Mouse (Mus musculus): ENCODE data around the gene Olfr869. TPM values are rescaled to one million over a fixed set of nuclear protein-coding genes. Genes with fewer than 3 reads are reported as not detected.

The Olfr869 gene
- total RNA-seq (2023; ENCODE audit: inconsistent age): not detected in 4 replicates

GRCm38 (mm10) chr9:20128709-20129108 lies at the start of gene Olfr869:
Olfr869 (plus strand) TSS chr9:20129009.

GRCm38 (mm10) chr9:20098326-20098725 lies 30.5 kb upstream of the Olfr869 start, which contains the start of gene Olfr868:
Olfr868 (plus strand) TSS chr9:20098626.

GRCm38 (mm10) chr9:20173957-20174356 lies 45.1 kb downstream of the Olfr869 start, which contains the start of gene Olfr870:
Olfr870 (minus strand) TSS chr9:20174057.

Other genes with a start within 250 kb of the Olfr869 start
- not detected in 4 replicates for gene Olfr862, start 241.0 kb upstream of the Olfr869 start, total RNA-seq (2023; ENCODE audit: inconsistent age)
- 0.10 TPM in 1 of 4 replicates, not detected in the others for gene Olfr77, start 212.1 kb upstream of the Olfr869 start, total RNA-seq (2023; ENCODE audit: inconsistent age)
- gene Olfr866, start 101.0 kb upstream of the Olfr869 start, total RNA-seq (2023; ENCODE audit: inconsistent age): not detected in 4 replicates
- not detected in 4 replicates for gene Olfr867, start 71.4 kb upstream of the Olfr869 start, total RNA-seq (2023; ENCODE audit: inconsistent age)
- gene Olfr868, start 30.4 kb upstream of the Olfr869 start, total RNA-seq (2023; ENCODE audit: inconsistent age): not detected in 4 replicates
- gene Olfr870, start 45.0 kb downstream of the Olfr869 start, total RNA-seq (2023; ENCODE audit: inconsistent age): not detected in 4 replicates
- not detected in 4 replicates for gene Olfr871, start 83.2 kb downstream of the Olfr869 start, total RNA-seq (2023; ENCODE audit: inconsistent age)
- not detected in 4 replicates for gene Olfr872, start 108.1 kb downstream of the Olfr869 start, total RNA-seq (2023; ENCODE audit: inconsistent age)
- gene Olfr39, start 153.3 kb downstream of the Olfr869 start, total RNA-seq (2023; ENCODE audit: inconsistent age): 0.24 TPM in 1 of 4 replicates, not detected in the others
- gene Olfr873, start 169.5 kb downstream of the Olfr869 start, total RNA-seq (2023; ENCODE audit: inconsistent age): not detected in 4 replicates
- not detected in 4 replicates for gene Olfr18, start 207.1 kb downstream of the Olfr869 start, total RNA-seq (2023; ENCODE audit: inconsistent age)